Mouse (Mus musculus) gastrocnemius, postnatal 10 days (tissue): ENCODE data around the gene Nprl2. TPM values are rescaled to one million over a fixed set of nuclear protein-coding genes. Genes with fewer than 3 reads are reported as not detected.
A peak's percentile ranks its signal among the peaks of the same experiment; 100 is the strongest.

Experiments
- DNase-seq: peaks from one replicate; pipeline ENCODE4 v3.0.0; 2021; ENCODE audit warnings: mixed read lengths
- total RNA-seq, 2 experiments: library from RNA; stranded (reverse); gene quantifications; 2 replicates each; pipeline ENCODE4 v1.2.3; 2021

Gene Nprl2
- total RNA-seq, 2 experiments from 2014 or later: 7.3 to 8.0 TPM

DNA sequence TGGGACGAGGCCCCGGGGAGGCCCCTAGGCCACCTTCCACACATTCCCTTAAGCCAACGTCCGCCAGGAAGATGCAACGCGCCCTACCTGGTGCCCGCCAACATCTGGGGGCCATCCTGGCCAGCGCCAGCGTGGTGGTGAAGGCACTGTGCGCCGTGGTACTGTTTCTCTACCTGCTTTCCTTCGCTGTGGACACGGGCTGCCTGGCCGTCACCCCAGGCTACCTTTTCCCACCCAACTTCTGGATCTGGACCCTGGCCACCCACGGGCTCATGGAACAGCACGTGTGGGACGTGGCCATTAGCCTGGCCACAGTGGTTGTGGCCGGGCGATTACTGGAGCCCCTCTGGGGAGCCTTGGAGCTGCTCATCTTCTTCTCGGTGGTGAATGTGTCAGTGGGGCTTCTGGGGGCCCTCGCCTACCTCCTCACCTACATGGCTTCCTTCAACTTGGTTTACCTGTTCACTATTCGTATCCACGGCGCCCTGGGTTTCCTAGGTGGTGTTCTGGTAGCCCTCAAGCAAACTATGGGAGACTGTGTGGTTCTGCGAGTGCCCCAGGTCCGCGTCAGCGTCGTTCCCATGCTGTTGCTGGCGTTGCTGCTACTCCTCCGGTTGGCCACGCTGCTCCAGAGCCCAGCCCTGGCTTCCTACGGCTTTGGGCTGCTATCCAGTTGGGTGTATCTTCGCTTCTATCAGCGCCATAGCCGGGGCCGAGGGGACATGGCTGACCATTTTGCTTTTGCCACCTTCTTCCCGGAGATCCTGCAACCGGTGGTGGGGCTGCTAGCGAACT is 7.4 kb upstream of the Nprl2 start:
- peak; percentile 49 for DNase-seq

GRCm38 (mm10) chr9:107538231-107538630 is 3.8 kb upstream of the Nprl2 start:
- DNase-seq: no peak

- DNase-seq: no peak
These were observed 3.3 kb upstream of the Nprl2 start for GRCm38 (mm10) chr9:107538711-107539110.

- no peak for DNase-seq
These were observed 2.1 kb upstream of the Nprl2 start for GRCm38 (mm10) chr9:107539940-107540339.

GRCm38 (mm10) chr9:107540420-107540819 is 1.6 kb upstream of the Nprl2 start:
- no peak for DNase-seq

GRCm38 (mm10) chr9:107541005-107541404 is 1.0 kb upstream of the Nprl2 start:
- no peak for DNase-seq

GRCm38 (mm10) chr9:107542352-107542686 is 293 bp downstream of the Nprl2 start:
- no peak for DNase-seq

GRCm38 (mm10) chr9:107542721-107543120 is 695 bp downstream of the Nprl2 start:
- no peak for DNase-seq

DNA sequence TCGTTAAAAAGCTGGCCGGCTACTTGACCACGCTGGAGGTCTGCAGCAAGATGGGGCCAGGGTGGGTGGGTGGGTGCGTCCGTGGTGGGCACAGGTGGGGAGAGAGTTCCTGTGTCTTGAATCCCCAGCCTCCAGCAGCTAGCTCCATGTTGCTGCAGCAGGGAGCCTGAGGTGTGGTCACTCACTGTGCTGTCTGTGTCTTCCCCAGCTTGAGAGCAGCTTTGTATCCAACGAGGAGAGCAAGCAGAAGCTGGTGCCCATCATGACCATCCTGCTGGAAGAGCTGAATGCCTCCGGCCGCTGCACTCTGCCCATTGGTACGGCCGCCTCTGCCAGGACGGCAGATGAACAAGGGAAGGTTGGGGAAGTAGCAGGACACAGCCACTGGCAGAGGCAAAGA is 1.3 kb downstream of the Nprl2 start:
- DNase-seq: no peak

GRCm38 (mm10) chr9:107544196-107544700 is 2.2 kb downstream of the Nprl2 start:
- DNase-seq: no peak

- no peak for DNase-seq
These were observed 2.7 kb downstream of the Nprl2 start for GRCm38 (mm10) chr9:107544729-107545128.

GRCm38 (mm10) chr9:107545199-107545598 is 3.2 kb downstream of the Nprl2 start:
- DNase-seq: no peak

DNA sequence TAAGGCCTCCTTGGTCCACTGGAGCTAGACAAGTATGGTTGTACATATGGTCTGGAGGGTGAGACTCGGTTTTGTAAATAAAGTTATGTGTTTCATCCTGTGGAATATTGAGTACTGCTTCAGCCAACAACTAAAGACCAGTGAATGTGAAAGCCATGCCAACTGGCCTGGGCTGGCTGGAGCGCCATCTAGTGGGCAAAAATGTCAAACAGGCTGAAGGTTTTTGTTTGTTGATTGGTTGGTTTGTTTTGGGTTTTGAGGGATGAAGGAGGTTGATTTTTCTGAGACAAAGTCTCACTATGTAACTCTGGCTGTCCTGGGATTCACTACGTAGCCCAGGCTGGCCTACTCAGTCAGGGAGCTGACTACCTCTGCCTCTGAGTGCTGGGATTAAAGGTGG is 3.6 kb downstream of the Nprl2 start:
- DNase-seq: peak; percentile 83

- peak; percentile 85 for DNase-seq
These were observed 5.0 kb downstream of the Nprl2 start, which contains the start of gene Zmynd10 for GRCm38 (mm10) chr9:107547026-107547425. Gene Zmynd10, plus strand, starts transcription at chr9:107547298.

DNA sequence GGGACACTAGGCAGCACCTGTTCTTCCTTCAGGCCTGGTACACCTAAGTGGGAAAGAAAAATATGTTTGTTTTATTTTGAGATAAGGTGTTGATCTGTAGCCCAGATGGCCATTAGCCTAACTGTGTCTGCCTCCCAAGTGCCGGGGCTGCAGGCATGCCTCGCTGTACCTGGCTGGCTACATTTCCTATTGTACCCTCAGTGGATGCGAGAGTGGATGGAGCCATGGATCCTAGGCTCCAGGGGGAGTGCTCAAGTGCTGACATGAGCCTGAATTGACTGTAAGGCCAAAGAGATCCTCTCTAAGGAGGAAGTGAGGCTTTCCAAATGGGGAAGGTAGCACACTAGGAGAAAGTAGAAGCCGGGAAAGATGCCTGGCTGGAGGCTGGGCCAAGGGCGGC is 5.9 kb downstream of the Nprl2 start:
- no peak for DNase-seq

DNA sequence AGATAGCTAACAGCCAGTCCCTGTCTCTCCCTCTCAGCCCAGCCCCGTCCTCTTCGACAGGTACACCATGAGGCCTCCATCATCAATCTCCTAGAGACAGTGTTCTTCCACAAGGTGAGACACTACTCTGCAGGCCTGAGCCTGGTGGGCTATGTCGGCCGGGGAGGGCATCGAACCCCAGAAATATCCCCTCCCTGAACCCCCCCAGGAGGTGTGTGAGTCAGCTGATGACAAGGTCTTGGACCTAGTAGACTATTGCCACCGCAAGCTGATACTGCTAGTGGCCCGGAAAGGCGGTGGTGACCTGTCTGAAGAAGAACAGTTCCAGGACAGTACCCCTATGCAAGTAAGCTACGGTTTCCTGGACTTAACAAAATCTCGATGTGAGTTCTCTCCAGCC is 6.8 kb downstream of the Nprl2 start:
- DNase-seq: no peak

- no peak for DNase-seq
These were observed 7.5 kb downstream of the Nprl2 start for GRCm38 (mm10) chr9:107549297-107550074.

DNA sequence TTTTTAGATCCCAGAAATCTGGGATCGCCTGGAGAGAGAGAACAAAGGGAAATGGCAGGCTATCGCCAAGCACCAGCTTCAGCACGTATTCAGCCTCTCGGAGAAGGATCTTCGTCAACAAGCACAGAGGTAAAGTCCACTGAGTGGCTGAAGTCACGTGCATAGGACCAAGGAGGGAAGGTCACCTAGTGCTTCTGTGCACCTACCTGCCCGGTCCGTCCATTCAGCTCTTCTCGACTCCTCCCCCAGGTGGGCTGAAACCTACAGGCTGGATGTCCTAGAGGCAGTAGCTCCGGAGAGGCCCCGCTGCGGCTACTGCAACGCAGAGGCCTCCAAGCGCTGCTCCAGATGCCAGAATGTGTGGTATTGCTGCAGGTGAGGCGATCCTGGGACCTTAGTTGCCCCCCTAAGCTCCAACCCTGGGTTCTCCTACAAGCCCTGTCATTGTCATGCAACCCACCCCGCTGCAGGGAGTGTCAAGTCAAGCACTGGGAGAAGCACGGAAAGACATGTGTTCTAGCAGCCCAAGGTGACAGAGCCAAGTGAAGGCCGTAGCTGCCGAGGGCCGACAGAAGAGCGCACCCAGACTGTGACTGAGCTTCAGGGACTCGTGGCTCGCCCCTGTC is 8.6 kb downstream of the Nprl2 start:
- DNase-seq: no peak

DNA sequence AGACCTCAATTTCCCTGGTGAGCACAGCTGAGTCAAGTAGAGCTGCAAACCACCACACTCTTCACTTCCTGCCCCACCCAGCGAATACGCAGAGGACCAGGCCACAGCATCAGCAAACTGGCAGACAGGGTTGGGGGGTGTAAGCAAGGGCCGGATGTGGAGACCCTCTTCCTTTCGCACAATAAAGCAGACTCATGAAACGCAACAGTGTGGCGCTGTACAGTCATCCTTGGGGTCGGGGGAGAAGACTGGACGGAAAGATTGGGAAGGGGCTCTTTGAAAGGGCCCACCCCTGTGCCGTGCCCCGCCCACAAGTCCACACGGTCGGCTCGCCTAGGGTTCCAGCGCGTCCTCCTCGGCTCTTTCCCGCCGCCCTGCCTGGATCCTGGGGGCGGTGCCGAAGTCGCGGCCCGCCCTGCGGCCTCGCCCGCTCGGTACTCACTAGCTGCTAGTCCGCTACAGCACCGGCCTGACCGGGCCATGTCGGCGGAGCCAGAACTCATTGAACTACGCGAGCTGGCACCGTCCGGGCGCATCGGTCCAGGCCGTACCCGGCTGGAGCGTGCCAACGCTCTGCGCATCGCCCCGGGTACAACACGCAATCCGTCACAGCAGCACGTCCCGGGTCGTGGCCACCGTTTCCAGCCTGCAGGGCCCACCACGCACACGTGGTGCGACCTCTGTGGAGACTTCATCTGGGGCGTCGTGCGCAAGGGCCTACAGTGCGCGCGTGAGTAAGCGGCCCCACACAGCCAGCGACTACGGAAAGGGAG is 9.3 kb downstream of the Nprl2 start, which contains the start of gene Rassf1:
Rassf1 (plus strand) TSS at position 439 of the 773 bp plus-strand sequence.
- DNase-seq: peak; percentile 69

GRCm38 (mm10) chr9:107551890-107552355 is 9.9 kb downstream of the Nprl2 start:
- no peak for DNase-seq

DNA sequence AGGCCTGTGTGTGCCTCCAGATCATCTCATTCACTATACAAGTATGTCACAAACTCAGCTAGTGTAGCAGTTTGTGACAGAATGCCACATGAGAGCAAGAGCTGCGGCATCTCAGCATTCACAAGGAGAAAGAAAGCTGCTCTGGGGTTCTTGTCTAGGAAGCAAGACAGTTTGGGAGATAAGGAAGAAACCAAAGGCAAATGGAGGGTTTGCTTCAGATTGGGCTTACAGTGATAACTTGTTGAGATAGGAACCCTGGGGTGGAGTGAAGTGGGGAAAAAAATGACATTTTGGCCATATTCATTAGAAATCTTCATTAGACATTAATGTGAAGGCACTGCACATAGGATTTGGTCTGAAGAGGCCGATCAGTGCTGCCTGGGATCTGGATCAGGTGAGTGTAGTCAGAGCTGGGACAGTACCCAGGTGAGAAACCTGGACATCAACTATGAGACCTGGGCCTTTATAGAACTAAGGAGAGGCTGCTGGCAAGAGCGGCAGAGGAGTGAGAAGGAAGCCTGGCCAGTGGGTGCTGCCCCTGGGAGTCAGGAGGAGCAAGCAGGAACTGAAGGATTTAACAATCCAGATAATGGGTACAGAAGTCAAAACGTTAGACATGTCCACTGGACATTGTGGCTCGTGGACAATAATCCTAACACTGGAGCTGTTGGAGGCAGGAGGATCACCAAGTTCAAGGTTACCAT is 10.8 kb downstream of the Nprl2 start:
- DNase-seq: no peak
